Mouse (Mus musculus) myocyte (in vitro differentiated cells): ENCODE data around the gene Clca4a.

ENCODE experiments used
- CEBPB ChIP-seq: IDR thresholded peaks from 2 replicates; pipeline ENCODE4 v1.6.1; 2011; ENCODE audit warnings: mild to moderate bottlenecking, moderate library complexity; ENCODE audit not compliant: poor library complexity, insufficient read depth, severe bottlenecking
- MAX ChIP-seq: IDR thresholded peaks from one replicate; pipeline ENCODE4 v1.6.1; 2011; ENCODE audit warnings: low read depth, mild to moderate bottlenecking, control low read depth
- MYOG ChIP-seq, 3 experiments: IDR thresholded peaks; one replicate each; pipeline ENCODE4 v1.6.1; 2011; ENCODE audit warnings: control low read depth in 2 of 3, low read depth in 2 of 3, mild to moderate bottlenecking in 2 of 3; ENCODE audit not compliant: insufficient read length in 2 of 3, control insufficient read depth in 1 of 3, insufficient read depth in 1 of 3
- POLR2A ChIP-seq: IDR thresholded peaks from one replicate; pipeline ENCODE4 v1.6.1; 2011; ENCODE audit warnings: low read depth, mild to moderate bottlenecking, control low read depth, moderate library complexity; ENCODE audit not compliant: insufficient read length
- USF1 ChIP-seq: IDR thresholded peaks from one replicate; pipeline ENCODE4 v1.6.1; 2011; ENCODE audit warnings: low read depth, mild to moderate bottlenecking, control low read depth, moderate library complexity

DNA sequence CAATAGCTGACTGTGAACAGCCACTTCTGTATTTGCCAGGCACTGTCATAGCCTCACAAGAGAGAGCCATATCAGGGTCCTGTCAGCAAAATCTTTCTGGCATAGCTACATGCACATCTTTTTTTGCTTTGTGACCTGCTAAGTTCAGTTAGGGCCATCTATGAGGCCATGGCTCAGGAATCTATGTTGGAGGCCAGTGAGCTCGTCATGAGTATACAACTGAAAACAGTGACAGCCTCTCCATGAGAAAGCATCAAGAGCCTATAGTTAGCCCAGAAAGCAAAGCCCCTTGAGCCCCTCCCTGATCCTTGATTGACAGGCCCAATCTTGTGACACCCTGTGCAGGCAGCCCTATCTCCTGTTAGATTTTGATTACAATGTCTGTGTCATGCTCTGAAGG, 1.2 kb upstream of the Clca4a start:
- no peak for TF ChIP-seq POLR2A
- TF ChIP-seq USF1: no peak
- TF ChIP-seq MAX: no peak
- TF ChIP-seq CEBPB: no peak
- no peak for TF ChIP-seq MYOG (IDR thresholded peaks at IDR 0.05; ENCODE audit: control insufficient read depth in 1 of 3, insufficient read depth in 1 of 3, insufficient read length in 2 of 3, low read depth in 2 of 3)
